Mouse (Mus musculus): ENCODE measurements around the gene Ankrd44.

DNA sequence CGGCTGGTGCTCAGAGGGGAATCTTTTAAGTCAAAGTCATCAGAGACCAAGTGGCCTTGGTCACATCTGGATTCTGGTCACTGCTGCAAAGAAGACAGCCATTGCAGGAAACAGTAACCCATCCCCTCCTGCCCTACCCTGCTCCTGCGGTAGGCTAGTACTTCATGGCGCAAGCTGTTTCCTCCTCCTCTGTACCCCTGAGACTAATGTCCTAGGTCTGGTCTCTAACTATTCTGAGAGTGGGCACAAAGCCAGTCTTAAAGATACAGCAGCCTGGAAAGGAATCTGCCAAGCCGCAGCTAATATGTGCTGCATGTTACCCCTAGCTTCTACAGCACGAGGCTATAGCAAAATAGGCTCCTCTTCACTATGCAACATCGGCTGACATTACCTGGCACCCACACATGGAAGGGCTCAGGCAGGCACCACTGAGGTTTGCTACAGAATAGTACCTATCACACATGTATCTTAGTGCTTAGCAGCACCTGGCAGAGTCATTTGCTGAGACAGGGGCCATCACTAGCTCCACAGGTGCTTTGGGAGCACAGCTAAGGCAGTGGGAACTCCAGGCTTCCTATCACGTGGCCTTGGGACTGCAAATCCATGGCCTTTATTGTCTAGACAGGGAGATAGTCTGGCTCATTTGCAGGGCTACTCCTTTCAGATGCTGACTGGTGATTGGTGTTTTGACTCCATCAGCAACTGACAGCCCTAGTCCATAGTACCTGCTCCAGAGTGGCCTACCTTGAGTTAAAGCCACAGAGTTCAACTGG, 13.7 kb downstream of the Ankrd44 start:
- TF ChIP-seq CTCF (IDR thresholded peaks at IDR 0.05; ENCODE audit: extremely low read depth, insufficient read length, insufficient replicate concordance, low read depth, low read length) (no peak), POLR2A (IDR thresholded peaks at IDR 0.05; ENCODE audit: low read depth, low read length) (no peak)

Data from small intestine, adult 2 months (tissue).